Mouse (Mus musculus): ENCODE results near the gene Cdca8.

Gene Cdca8

DNA sequence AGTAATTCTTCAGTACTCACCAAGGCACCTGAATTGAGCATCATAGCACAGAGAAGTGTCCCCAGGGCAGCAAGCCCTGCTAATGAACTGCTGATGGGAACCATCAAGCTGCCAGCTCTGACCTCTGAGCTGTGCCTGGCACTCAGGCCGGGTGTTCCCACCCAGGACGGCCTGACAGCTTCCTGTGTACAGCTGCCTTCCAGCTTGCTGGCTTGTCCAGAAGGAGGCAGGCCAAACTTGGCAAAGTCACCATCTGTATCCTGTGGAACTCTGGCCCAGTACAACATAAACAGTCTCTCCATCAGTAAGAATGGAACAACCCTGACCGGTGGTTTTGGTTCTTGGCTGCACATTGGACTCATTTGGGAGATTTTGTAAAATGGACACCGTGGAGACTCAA is 14.4 kb upstream of the Cdca8 start:
- no peak for DNase-seq (ENCODE audit: low spot score)

DNA sequence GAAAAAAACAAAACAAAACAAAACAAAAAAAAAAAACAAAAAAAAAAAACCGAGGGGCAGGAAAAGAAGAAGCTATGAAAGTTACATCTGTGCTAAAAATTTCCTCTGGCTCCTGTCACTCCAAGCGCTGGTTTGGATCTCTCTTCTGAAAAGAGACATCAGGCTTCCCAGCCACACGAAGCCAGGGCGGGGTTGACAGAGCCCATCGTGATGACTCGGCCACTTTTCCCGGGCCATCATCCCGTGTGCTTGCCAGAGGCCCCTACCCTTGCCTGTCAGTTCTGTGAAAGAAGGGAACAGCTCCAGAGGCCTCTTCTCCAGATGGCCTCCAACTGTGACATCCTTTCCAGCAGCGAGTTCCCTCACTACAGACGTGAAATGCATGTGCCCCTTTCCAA is 11.9 kb upstream of the Cdca8 start:
- no peak for DNase-seq (ENCODE audit: low spot score)

DNA sequence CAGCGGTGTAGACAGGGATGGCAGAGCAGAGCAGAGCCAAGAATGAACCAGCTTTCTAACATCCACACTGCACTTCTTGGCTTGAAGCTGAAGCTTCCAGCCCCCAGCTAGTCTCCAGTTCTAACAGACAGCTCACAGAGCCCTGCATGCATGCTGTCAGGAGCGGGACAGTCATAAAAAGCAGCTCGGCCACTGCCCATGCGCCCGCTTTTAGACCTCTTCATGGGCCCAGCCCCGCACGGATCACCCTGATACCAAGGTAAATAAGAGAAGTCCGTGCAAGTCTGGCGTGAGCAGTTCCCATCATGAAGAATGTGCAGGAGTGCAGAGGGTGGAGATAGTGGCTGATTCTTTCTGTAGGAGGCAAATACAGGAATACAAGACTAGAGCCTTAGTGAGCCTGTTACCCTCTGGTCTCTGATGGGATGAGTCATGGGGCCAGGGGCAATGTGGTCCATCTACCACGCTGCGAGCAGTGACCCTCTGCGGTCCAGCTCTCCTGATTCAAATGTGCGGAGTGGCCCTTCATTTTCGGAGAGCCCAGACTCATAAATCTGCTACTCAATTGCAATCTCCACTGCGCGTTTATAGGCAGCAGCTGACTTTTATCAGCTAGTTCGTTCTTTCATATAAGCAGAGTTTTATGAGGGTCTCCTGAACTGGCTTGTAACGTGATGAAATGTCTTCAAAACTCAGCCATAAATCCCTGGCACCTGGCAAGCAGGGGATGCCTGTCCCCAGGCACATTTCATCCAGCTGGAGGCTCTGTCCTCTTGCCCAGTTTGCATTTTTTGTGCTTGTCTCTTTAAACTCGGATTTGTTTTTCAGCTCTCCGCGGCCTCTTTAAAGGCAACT is 11.3 kb upstream of the Cdca8 start:
- DNase-seq (ENCODE audit: low spot score), result no peak

DNA sequence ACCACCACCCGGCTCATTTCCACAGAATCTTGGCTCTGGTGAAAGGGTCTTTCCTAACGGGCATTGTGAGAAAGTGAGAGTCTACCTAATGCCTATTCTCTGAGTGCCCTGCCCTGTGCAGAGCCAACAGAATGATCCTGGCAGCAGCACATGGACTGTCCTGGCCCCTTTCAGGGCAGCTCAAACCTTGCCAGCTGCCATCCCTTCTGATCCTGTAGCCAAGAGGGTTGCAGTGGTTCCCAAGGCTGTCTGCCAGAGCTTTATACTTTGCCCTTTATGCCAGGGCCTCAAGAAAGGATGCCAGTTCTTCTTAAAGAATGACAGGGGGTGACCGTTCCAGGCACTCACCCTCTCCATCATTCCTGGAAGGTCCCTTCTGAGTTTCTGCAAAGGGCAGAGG is 10.4 kb upstream of the Cdca8 start:
- no peak for DNase-seq (ENCODE audit: low spot score)

DNA sequence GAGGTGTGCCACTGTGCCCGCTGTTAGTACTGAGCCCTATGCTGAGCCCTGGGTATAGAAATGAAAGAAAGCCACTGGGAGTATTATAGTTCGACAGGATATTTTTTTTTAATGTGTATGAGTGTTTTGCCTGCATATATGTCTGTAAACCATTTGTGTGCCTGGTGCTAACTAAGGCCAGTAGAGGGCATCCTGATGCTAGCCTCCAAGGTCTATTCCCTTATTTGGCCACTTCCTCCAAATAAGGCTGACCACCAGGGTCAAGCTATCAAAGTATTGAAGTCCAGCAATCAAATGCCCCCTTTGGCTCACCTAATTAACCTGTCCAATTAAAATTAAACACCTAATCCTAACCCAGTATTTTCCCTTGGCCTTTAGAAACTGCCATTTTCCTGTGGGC is 5.8 kb upstream of the Cdca8 start:
- DNase-seq (ENCODE audit: low spot score), result no peak

DNA sequence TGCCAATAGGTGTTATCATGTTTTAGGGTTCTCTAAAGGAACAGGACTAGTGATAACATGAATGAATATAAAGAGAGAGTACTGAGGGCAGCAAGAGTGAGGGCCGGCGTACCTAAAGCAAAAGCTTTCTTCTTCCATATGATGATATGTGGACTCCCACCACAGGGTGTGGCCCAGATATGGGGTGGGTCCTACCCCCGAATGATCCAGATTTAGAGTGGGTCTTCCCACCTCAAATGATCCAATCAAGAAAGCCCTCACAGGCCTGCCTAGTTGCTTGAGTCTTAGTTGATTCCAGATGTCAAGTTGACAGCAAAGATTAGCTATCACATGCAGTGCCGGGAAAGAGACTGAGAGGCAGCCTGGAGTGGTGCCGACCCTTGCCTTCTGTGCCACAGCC is 4.7 kb upstream of the Cdca8 start:
- DNase-seq (ENCODE audit: low spot score), result no peak

DNA sequence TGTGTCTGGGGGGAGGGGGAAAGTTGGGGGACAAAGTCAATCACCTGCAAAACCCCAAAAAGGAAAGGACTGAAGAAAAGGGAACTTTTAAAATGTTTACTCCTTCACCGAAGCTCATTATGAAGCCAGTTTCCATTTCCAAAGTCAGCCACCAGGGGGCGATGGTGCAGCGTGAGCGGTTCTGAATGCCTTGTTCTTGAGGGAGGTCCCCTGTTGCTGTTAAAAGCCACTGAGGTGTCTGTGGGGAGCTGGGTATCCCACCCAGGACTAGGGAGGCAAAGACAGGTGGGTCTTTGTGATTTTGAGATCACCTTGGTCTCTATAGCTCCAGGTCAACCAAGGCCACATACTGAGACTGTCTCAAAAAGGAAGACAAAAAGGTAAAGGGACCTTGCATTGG is 3.9 kb upstream of the Cdca8 start:
- peak; percentile 73 for DNase-seq (ENCODE audit: low spot score)

DNA sequence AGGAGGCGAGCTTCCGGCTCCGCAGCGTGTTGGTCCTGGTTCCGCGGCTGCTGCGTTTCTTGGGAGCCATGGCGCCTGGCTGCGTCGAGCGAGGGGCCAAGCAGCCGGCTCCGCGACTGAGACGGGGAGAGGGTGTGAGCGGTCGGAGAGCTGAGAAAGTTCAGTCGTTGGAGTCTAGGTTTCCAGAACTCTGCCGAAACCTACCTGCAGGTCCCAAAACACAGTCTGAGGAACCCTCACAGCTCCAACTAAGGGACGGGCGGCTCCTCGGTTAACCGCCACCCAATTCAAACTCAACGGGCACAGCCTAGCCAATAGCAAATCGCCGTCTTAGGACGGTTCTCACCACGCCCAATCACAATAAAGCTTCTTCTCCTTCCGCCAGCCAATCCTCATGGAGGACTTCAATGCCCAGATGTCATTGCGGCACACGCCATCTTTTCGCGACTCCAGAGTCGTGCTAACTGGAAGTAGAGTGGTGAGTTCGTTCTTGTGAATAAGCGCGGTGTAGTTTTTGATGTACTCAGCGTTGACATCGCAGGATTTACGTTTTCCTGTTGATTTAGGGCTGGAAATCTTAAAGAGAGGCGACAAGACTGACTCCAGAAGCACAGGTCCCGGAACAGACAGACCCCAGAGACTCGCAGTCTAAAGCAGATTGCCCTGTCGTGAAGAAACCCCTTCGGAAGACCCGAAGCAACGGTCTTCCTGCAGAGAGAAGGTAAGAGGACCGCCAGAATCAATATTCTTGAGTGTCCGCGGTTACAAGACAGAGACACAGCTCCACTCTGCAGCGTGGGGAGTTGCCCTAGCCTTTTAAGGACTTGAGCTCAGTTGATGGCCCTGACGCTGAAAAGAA is 2.3 kb downstream of the Cdca8 start, which contains the start of gene 9930104L06Rik:
Gene 9930104L06Rik, plus strand, starts transcription at position 436 of the 859 bp plus-strand sequence.
- DNase-seq (ENCODE audit: low spot score), result peak; percentile 83

DNA sequence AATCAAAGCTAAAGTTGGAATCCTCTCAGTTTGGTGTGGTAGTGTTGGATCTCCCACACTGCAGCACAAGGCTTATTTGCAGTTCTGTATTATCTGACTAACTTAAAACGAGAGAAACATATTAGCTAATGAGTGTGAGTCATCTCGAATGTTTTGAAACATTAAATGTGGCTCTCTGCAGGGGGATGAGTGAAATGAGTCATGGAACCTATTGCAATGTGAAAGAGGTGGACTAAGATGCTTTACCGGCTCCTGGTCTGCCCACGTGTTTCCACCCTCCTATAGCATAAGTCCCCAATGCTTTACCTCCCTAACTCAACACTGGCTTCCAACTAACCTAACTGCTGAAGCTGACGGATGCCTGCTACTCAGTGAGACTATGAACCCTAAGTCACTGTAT is 11.0 kb downstream of the Cdca8 start:
- DNase-seq (ENCODE audit: low spot score), result no peak

DNA sequence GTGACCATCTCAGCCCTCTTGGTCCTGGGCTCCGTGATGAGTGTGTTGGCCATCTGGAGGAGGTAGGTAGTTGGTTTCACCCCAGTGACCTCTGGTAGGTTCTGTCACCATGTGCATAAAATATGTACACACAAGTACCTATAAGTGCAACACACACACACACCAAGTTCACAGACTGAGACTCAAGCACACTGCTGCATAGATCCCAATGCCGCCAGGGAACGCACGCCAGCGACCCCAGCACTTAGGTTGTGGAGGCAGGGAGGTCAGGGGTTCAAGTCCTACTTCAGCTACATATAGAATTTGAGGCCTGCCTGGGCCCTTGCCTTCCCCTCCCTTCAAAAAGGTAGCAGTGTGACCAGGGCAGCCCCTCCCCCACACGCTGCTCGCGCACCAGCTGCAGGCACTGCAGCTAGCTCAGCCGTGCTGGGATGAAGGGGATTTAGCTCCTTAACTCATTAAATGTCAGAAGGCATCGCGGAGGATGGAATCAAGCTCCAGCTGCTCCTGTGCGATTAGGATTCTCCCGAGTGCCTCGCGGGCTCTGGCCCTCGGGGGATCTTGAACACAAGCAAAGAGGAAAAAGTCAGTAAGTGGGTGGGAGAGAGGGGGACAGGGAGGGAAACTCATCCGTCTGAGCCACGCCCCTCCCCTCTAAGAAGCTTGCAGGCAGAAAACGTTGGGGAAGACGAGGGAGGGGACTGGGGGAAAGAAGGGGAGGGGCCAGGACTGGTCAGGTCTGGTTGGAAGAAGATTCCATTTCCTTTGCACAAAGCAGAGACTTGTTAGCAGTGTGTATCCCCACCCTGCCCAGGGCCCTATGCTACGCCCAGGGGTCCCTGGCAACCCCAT is 32.9 kb downstream of the Cdca8 start:
- no peak for DNase-seq (ENCODE audit: low spot score)

DNA sequence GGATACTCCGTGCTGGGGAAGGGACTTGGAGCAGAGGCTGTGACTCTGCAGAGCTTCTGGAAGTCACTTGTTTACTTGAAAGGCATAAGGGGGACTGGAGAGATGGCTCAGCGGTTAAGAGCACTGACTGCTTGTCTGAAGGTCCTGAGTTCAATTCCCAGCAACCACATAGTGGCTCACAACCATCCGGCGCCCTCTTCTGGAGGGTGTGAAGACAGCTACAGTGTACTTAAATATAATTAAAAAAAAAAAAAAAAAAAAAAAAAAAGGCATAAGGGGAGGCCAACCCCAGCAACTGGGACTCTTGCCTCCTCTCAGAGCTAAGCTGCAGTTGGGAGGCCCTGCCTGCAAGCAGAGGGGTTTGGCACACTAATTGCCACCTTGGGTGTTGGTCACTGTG is 33.7 kb downstream of the Cdca8 start:
- no peak for DNase-seq (ENCODE audit: low spot score)

DNA sequence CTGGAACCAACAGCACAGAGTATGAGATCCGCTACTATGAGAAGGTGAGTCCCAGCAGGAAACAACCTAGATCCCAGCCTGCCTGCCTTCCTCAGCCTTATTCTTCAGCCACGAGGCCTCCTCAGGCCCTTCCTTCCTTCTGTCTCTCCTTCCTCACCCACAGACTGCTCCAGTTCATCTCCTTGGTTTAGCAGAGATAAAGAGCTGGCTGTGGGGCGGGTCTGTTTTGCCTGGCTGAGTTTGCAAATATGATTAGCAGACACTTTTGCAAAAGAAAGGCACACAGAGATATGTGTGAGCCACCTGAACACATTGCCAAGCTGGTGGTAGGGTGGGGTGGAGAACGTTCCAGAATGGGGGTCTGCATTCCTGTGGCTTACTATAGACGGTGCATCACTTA is 39.2 kb downstream of the Cdca8 start:
- DNase-seq (ENCODE audit: low spot score), result no peak

DNA sequence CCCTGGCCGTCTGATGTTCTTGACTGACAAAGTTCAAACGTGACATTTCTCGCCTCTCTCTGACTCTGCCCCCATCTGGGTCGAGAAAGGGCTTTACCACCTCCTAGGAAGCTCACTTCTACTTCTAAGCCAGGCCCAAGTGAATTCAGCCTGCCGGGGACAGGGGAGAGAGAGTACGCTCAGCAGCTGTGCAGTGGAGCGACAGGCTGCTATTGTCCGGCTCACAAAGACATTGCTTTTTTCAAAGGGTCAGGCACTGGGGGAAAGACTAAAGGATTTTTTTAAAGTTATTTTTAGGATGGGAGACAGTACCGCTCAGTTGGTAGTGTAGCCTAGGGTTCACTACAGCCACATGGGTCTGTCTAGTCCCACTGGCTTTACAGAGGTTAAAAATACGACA is 40.7 kb downstream of the Cdca8 start:
- DNase-seq (ENCODE audit: low spot score), result no peak

DNA sequence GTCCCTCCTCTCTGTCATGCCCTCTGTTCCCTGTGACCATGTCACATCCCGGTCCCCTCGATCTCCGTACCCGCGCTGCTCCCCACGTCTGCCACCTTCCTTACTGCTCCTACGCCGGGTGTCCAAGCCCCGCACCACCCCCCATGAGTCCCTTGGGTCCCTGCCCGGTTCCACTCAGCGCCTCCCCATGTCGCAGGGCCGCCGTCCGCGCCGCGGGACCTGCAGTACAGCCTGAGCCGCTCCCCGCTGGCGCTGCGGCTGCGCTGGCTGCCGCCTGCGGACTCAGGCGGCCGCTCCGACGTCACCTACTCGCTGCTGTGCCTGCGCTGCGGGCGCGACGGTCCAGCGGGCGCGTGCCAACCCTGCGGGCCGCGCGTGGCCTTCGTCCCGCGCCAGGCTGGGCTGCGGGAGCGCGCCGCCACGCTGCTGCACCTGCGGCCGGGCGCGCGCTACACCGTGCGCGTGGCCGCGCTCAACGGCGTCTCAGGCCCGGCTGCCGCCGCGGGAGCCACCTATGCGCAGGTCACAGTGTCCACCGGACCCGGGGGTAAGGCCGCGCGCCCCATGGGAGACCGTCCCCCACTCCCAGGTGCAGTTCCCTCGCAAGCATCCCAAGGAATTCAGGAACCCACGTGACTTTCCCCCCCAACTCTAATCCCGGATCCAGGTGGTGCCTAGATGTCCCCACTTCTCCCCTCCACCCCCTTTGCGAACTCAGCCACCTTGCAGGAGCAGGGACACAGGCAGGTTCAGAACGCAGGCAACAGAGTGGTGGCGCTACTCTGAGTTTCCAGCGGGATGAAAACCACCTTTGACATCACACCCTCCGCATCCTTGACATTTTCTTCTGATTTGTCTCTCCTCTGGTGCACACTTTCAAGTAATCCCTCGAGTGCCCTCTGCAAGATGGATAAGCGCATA is 44.3 kb downstream of the Cdca8 start:
- no peak for DNase-seq (ENCODE audit: low spot score)

DNA sequence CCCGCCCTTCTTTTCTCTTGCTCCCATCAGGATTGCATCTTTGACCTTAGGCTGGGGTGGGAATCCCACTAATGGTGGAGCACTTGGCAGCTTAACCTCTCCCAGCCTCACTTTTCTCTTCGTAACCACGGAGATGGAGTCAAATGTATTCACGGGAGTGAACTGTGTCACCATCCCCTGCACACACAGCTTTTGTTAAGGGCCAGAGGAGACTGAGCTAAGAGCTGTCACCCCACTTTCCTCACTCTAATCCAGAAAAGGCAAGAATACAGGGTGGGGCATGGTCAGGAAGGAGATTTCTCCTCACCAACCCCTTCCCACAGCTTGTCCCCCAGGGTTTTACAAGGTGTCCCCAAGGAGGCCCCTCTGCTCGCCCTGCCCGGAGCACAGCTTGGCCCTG is 45.3 kb downstream of the Cdca8 start:
- no peak for DNase-seq (ENCODE audit: low spot score)

DNA sequence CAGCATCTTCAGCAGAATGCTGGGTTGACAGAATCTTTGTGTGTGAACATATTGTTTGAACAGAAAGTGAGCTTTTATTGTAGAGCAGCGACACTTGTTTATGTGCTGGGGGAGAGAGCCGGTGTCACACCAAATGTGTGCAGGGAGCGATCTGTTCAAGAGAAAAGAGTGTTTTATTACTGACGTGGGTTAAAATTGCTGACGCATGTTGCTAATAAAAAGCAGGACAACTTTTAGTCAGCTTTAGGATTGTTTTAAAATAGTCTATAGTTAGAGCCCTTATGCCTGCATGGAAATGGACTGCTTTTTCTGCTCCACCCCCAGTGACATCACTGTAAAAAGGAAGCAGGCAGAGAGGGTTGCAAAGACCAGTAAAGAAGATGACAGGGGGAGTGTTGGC is 48.3 kb downstream of the Cdca8 start:
- DNase-seq (ENCODE audit: low spot score), result no peak

DNA sequence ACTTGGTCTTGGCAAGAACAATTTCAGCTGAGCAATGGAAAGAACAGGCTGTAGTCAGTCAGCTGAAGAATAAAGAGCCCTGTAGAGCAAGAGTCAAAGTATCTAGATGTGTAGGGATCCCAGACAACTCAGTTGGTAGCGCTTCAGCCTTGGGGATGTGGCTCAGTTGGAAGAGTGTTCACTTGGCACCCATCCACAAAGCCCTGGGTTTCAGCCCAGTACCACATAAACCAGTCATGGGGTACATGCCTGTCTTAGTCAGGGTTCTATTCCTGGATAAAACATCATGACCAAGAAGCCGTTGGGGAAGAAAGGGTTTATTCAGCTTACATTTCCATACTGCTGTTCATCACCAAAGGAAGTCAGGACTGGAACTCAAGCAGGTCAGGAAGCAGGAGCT is 49.2 kb downstream of the Cdca8 start:
- no peak for DNase-seq (ENCODE audit: low spot score)

DNA sequence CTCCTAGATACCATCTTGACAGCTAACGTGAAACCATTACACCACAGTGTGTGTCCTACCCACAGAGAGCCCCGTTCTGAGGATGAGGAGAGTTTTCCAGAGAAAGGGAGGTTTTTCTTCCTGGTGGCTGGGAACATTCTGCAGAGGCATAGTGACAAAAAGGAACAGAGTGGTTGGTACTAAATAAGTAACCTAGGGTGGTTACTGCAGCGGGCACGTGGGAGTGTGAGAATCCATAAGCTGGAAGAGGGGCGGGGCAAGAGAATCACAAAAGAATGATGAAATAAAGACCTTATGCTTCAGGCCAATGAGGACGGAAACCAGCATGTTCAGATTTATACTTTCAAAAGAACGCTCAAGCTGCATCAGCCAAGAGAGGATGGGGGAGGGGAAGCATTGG is 50.4 kb downstream of the Cdca8 start:
- DNase-seq (ENCODE audit: low spot score), result no peak

DNA sequence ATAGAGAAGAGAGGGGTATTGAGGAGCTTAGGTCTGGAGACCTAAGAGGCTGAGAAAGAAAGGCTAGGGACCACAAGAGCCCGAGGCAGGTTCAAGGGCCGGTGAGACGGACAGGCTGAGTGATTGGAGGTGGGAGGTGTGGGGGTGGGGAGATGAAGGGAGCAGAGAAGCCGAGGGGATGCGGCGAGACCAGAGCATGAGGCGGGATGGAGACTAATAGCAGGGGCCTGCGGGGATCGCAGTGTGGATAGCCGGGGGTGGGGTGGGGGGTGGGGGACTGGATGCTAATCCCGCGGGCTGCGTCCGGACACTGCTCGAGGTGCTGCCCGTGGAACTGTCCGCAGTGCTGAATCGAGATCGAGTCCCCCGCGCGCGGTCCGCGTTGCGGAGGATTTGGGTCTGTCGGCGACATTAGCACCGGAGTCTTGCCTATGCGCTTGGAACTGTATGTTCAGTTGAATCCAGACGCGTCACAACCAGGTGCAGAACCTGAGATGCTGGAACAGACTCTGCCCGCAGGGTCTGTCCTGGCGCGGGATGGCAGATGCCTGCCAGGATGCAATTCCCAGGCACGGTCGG is 56.9 kb downstream of the Cdca8 start:
- DNase-seq (ENCODE audit: low spot score), result peak; percentile 18

DNA sequence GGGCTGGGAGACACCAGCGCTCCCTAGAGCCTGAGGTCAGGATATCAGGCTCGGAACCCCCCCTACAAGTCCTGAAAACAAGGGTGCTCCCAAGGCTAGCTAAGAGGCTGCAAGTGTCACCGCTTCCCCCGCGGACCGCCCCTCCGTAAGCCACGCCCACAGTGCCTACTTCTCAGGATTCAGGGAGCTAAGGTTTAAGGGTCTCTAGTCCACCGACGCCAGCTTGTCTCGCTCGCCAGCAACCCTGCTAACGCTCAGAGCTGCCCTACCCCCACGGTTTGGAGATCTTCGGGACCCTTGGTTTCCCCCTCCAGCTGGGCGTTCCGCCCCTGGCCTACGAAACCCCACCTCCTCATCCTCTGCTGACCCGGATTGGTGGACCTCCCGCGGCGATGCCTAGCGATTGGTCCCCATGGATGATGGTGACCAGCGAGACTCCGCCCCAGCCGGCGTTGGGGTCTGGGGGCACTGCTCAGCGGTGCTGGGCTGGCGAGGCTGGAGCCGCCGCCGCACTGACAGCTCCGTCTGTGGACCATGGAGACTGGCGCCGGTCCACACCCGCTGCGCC is 57.7 kb downstream of the Cdca8 start:
- no peak for DNase-seq (ENCODE audit: low spot score)

DNA sequence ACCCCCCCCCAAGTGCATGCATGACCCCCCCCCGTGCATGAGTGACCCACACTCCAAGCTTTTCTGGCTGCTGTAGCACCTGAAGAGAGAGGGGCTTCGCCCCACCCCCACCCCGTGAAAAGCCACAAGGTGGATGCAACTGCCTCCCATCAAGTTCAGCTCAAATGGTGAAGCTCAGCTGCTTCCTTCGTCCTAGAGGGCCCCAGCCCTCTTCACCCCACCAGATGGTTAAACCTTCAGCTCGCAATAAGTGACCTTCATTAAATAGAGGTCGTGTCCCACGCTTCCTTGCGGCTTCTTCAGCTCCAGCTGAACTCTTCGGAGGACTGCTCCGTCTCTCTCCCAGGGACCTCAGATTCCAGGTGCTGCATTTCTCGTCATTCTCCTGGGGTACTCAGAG is 58.5 kb downstream of the Cdca8 start, which contains the start of gene Epha10:
Gene Epha10, plus strand, starts transcription at position 301 of the 400 bp plus-strand sequence.
- no peak for DNase-seq (ENCODE audit: low spot score)
